Mouse (Mus musculus): ENCODE data around the gene Vav3.

GRCm38 (mm10) chr3:109621721-109622120, 281.3 kb downstream of the Vav3 start:
- TF ChIP-seq CTCF (IDR thresholded peaks at IDR 0.05; ENCODE audit: control insufficient read depth, insufficient read depth, insufficient read length) (no peak), MYOD1 (IDR thresholded peaks at IDR 0.05; ENCODE audit: control insufficient read depth, insufficient read length, low read depth) (no peak)

Data from C2C12 (cell line).